Mouse (Mus musculus) MN1 (cell line): ENCODE results near the gene Lypd4.
"Not testable (repeated sequence)": the region's sequence is repeated elsewhere in the genome, so short reads cannot be mapped to it uniquely, and the experiment has no call there.

Experiments used
- DNase-seq: peaks from one replicate; pipeline ENCODE4 v3.0.0-alpha.2; 2016; ENCODE audit warnings: low spot score

Gene Lypd4

GRCm38 (mm10) chr7:24845713-24846112, 24.0 kb downstream of the Lypd4 start:
- peak; percentile 13 for DNase-seq

DNA sequence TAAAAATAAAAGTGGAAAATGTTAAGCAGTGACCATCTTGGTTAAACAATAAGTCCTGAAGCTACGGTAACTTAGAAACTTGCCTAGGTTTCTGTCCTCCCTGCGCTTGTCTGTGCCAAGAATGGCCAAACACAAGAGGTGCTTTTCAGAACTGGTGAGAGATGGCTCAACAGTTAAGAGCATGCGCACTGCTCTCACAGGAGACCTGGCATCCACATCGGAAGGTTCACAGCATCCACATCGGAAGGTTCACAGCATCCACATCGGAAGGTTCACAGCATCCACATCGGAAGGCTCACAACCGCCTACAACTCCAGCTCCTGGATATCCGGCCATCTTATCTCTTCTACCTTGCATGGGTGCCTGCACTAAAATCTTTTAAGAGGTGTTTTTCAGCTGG, 24.6 kb downstream of the Lypd4 start:
- DNase-seq = no peak

- DNase-seq = no peak
These were observed 25.6 kb downstream of the Lypd4 start for GRCm38 (mm10) chr7:24844144-24844543.

- no peak for DNase-seq
These were observed 28.7 kb downstream of the Lypd4 start for GRCm38 (mm10) chr7:24841009-24841408.

DNA sequence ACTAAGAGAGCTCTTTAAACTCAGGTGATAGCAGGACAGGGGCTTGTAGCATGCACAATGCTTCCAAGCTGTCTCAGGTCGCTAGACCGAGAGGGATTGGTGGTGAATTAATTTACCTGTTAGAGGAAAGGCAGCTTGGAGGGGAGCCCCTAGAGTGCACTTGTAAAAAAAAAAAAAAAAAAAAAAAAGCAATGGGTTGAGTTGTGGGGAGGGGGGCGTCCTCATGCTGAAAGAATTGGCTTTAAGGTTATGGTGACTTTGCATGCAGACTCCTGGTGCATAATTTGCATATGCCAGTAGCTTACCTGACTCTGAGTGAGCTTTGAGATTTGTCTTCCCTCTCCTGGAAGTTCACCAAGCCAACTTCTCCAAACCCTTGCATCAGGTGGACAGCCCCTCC, 29.4 kb downstream of the Lypd4 start:
- no peak for DNase-seq

DNA sequence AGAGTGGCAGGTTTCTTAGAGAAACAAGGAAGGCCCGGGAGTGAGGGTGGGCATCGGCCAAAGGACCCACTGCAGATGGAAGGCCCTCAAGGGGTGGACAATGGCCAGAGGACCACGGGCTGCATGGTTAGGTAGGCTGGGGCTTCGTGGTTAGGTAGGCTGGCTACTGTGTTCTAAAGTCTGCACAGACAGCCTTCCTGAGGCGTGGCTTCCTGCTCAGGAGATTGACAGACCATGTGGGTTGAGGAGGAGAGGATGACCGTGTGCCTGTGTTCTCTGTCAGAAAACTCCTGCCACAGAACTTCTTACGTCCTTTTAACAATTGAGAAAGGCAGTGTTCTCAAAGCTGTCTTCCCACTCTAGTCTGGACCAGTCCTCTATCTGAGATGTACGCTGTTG, 30.3 kb downstream of the Lypd4 start:
- no peak for DNase-seq

- not testable (repeated sequence) for DNase-seq
These were observed 30.9 kb downstream of the Lypd4 start for GRCm38 (mm10) chr7:24838732-24839409.

DNA sequence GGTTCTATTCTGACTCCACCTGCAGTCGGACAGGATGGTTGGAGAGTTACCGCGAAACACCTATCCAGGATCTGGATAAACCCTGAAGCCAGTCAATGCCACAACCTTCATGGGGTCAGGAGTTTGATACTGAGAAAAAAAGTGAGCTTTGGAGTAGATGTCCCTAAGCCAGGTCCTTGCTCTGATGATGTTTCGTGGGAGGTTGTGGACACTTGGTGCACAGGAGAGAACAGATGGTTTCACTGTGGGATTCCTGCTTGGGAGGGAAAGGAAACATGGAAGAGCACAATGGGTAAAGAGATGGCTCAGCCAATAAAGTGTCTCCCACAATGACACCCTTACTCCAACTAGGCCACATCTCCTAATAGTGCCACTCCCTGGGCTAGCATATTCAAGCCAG, 42.6 kb downstream of the Lypd4 start:
- DNase-seq = no peak

DNA sequence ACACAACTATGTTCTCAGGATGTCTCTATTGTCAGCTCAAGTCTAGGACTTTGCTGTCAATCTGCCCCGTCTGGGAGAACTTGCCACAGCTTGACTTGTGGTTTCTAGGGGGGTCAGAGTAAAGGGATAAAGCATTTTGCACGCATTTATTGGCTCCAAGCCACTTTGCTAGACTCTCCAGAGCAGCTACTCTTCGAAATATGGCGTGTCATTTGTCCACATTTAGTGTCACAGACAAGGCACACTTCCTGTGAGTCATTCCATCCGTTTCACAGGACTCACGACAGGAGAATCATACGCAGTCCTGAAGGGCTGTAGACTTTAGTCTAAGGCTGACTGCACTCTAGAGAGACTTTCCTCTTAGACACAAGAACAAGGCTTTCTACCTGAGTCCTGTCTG, 45.3 kb downstream of the Lypd4 start:
- DNase-seq = no peak

DNA sequence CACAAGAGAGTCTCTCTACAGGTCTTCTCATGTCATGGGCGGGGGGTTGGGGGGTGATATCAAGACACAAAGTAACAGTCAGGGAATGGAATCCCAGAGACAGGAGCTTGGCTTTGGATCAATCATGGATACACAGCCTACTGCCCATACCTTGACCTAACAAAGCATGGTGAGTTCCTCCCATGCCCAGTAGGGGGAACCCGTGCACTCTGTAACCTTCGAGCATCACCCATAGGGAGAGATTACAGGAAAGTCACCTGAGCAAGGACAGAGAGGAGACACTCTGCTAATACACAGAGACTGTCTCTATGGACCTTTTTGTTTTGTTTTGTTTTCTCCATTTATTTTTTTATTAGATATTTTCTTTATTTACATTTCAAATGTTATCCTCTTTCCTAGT, 52.2 kb downstream of the Lypd4 start:
- DNase-seq = peak; percentile 79
